Mouse (Mus musculus): ENCODE results near the gene Nrarp. TPM values are rescaled to one million over a fixed set of nuclear protein-coding genes. Genes with fewer than 3 reads are reported as not detected.

Gene Nrarp
- total and polyA plus RNA-seq, 3 experiments, result 0.20 to 3.1 (median 0.35) TPM

- peak; percentile 91 for TF ChIP-seq TCF12 (IDR thresholded peaks at IDR 0.05; ENCODE audit: low read depth, low read length)
- 0 out of 2 replicates have a peak, but pooled peaks have one; percentile 2 for TF ChIP-seq USF1 (IDR thresholded peaks at IDR 0.05; ENCODE audit: low read depth, low read length)
- peak; percentile 82; the same call in 1 of the 2 replicates for TF ChIP-seq ZMIZ1 (IDR thresholded peaks at IDR 0.05; ENCODE audit: low read depth, low read length)
- no peak for TF ChIP-seq MAFK (IDR thresholded peaks at IDR 0.05; ENCODE audit: insufficient replicate concordance, low read length)
- no peak for TF ChIP-seq ZKSCAN1 (IDR thresholded peaks at IDR 0.05; ENCODE audit: borderline replicate concordance, low read depth, low read length)
- peak; percentile 61; the same call in 1 of the 2 replicates for TF ChIP-seq MAZ (IDR thresholded peaks at IDR 0.05; ENCODE audit: low read depth, low read length)
- peak; percentile 40; the same call in 1 of the 2 replicates for TF ChIP-seq GABPA (IDR thresholded peaks at IDR 0.05; ENCODE audit: insufficient replicate concordance, low read depth, low read length)
- no peak for TF ChIP-seq USF2 (conservative IDR thresholded peaks at IDR 0.05; ENCODE audit: low read depth, low read length)
- peak; percentile 76; the same call in 1 of the 2 replicates for TF ChIP-seq MYC (IDR thresholded peaks at IDR 0.05; ENCODE audit: low read depth, low read length)
- TF ChIP-seq IRF4 (IDR thresholded peaks at IDR 0.05; ENCODE audit: low read depth, low read length), result peak; percentile 92
- 0 out of 2 replicates have a peak, but pooled peaks have one; percentile 32 for TF ChIP-seq TBP (conservative IDR thresholded peaks at IDR 0.05; ENCODE audit: low read depth, low read length)
- no peak; the same call in 1 of the 2 replicates for TF ChIP-seq POLR2AphosphoS2 (IDR thresholded peaks at IDR 0.05; ENCODE audit: low read depth, low read length)
- no peak for TF ChIP-seq ZC3H11A (IDR thresholded peaks at IDR 0.05; ENCODE audit: low read depth, low read length)
Measured at GRCm38 (mm10) chr2:25211121-25211670, 30.6 kb downstream of the Nrarp start, which contains the start of gene Nelfb (continued).

- in situ Hi-C loops (cut with MboI; ENCODE audit: low pct_ligation_motif_present, low pct_unique_long_range_greater_than_20kb, low sequenced_read_pairs) (no loop called here), dilution Hi-C loops (cut with MboI; ENCODE audit: extremely low pct_ligation_motif_present, extremely low pct_unique_long_range_greater_than_20kb, low sequenced_read_pairs) (no loop called here)
- Histone ChIP-seq H3K4me2 (ENCODE audit: insufficient read depth, low read depth, poor library complexity, severe bottlenecking) (no peak overlapping the region), H3K9ac (ENCODE audit: insufficient read depth, low read depth) (no peak overlapping the region), H3K27me3 (replicated peaks) (peaks cover 4% of the 10 kb centered on the region), H3K9me3 (replicated peaks; ENCODE audit: low read length) (no peaks in the 10 kb centered on the region), H3K79me2 (replicated peaks; ENCODE audit: control insufficient read depth, extremely low read depth, insufficient read depth, poor library complexity, severe bottlenecking) (peaks cover 20% of the 10 kb centered on the region), H3K4me3 (replicated peaks in 1 of 3; ENCODE audit: low read depth in 2 of 3, low read length in 2 of 3, poor library complexity in 1 of 3) (no peak overlapping the region), H3K27ac (ENCODE audit: insufficient read depth, low read depth) (no peak overlapping the region), H3K4me1 (ENCODE audit: control insufficient read depth in 1 of 2, insufficient read depth in 2 of 2) (peaks cover 11 to 27% of the 10 kb centered on the region in 2 experiments), H3K36me3 (replicated peaks in 1 of 2; ENCODE audit: control insufficient read depth in 1 of 2, insufficient read depth in 1 of 2, low read length in 1 of 2) (peaks cover 5 to 14% of the 10 kb centered on the region in 2 experiments)
- TF ChIP-seq POLR2AphosphoS2 (IDR thresholded peaks at IDR 0.05; ENCODE audit: low read depth, low read length) (no peak), HCFC1 (IDR thresholded peaks at IDR 0.05; ENCODE audit: low read depth, low read length) (no peak)
- no peak for DNase-seq (ENCODE audit: extremely low read depth)
Measured at GRCm38 (mm10) chr2:25213266-25213865, 32.8 kb downstream of the Nrarp start.

GRCm38 (mm10) chr2:25214444-25214843, 33.9 kb downstream of the Nrarp start, which contains the start of gene Stpg3:
Gene Stpg3, minus strand, starts transcription at chr2:25214637.
- H3K9me3 ChIP-seq (replicated peaks; ENCODE audit: low read length), result no peaks in the 10 kb centered on the region
- H3K4me2 ChIP-seq (ENCODE audit: insufficient read depth, low read depth, poor library complexity, severe bottlenecking), result no peak within 1 kb of the TSS
- H3K36me3 ChIP-seq (replicated peaks in 1 of 2; ENCODE audit: control insufficient read depth in 1 of 2, insufficient read depth in 1 of 2, low read length in 1 of 2), result peaks cover 5 to 6% of the 10 kb centered on the region in 2 experiments
- dilution Hi-C loops (cut with MboI; ENCODE audit: extremely low pct_ligation_motif_present, extremely low pct_unique_long_range_greater_than_20kb, low sequenced_read_pairs) (no loop called here), in situ Hi-C loops (cut with MboI; ENCODE audit: low pct_ligation_motif_present, low pct_unique_long_range_greater_than_20kb, low sequenced_read_pairs) (no loop called here)
- H3K27me3 ChIP-seq (replicated peaks), result peaks cover 4% of the 10 kb centered on the region
- no peak for DNase-seq (ENCODE audit: extremely low read depth)
- peaks cover 11 to 18% of the 10 kb centered on the region in 2 experiments for H3K4me1 ChIP-seq (ENCODE audit: control insufficient read depth in 1 of 2, insufficient read depth in 2 of 2)
- H3K79me2 ChIP-seq (replicated peaks; ENCODE audit: control insufficient read depth, extremely low read depth, insufficient read depth, poor library complexity, severe bottlenecking), result peaks cover 14% of the 10 kb centered on the region
- H3K27ac ChIP-seq (ENCODE audit: insufficient read depth, low read depth), result no peak within 1 kb of the TSS
- no peak within 1 kb of the TSS for H3K9ac ChIP-seq (ENCODE audit: insufficient read depth, low read depth)
- H3K4me3 ChIP-seq (replicated peaks in 1 of 3; ENCODE audit: low read depth in 2 of 3, low read length in 2 of 3, poor library complexity in 1 of 3), result no peak within 1 kb of the TSS
- TF ChIP-seq UBTF (IDR thresholded peaks at IDR 0.05; ENCODE audit: low read depth, low read length), result no peak
- no peak for TF ChIP-seq ZNF384 (IDR thresholded peaks at IDR 0.05; ENCODE audit: low read depth, low read length)
- TF ChIP-seq SIN3A (IDR thresholded peaks at IDR 0.05; ENCODE audit: low read length), result no peak
- TF ChIP-seq ETS1 (conservative IDR thresholded peaks at IDR 0.05; ENCODE audit: low read depth, low read length), result no peak
- no peak for TF ChIP-seq RAD21 (IDR thresholded peaks at IDR 0.05; ENCODE audit: low read depth, low read length)
- TF ChIP-seq IRF4 (IDR thresholded peaks at IDR 0.05; ENCODE audit: low read depth, low read length), result no peak
- no peak for TF ChIP-seq CHD2 (IDR thresholded peaks at IDR 0.05; ENCODE audit: low read length)
- TF ChIP-seq NRF1 (IDR thresholded peaks at IDR 0.05; ENCODE audit: low read depth, low read length), result no peak
- no peak for TF ChIP-seq POLR2AphosphoS2 (IDR thresholded peaks at IDR 0.05; ENCODE audit: low read depth, low read length)
- TF ChIP-seq MAX (IDR thresholded peaks at IDR 0.05; ENCODE audit: low read length), result no peak

Measured in CH12.LX (cell line).